Mouse (Mus musculus) cortical plate, adult 2 months (tissue): ENCODE measurements around the gene Dbi. TPM values are rescaled to one million over a fixed set of nuclear protein-coding genes. Genes with fewer than 3 reads are reported as not detected.

ENCODE experiments used
- H3K27ac ChIP-seq: fragments of 200-500 bp; 2 replicates; pipeline ENCODE4 v1.5.1; 2012; ENCODE audit warnings: low read length, control low read depth, inconsistent platforms; ENCODE audit not compliant: insufficient read depth
- H3K4me1 ChIP-seq: fragments of 200-500 bp; 2 replicates; pipeline ENCODE4 v1.6.1; 2011; ENCODE audit warnings: low read length; ENCODE audit not compliant: control insufficient read depth, insufficient read depth
- H3K4me3 ChIP-seq: fragments of 200-500 bp; 2 replicates; pipeline ENCODE4 v1.5.1; 2011; ENCODE audit warnings: mild to moderate bottlenecking, low read length, control low read depth; ENCODE audit not compliant: insufficient read depth
- CTCF ChIP-seq: fragments of 200-500 bp; IDR thresholded peaks from 2 replicates; pipeline ENCODE4 v1.5.1; 2011; ENCODE audit warnings: mild to moderate bottlenecking, control low read depth, low read length; ENCODE audit not compliant: insufficient read depth; ENCODE audit errors: extremely low read depth
- POLR2A ChIP-seq: fragments of 200-500 bp; IDR thresholded peaks from 2 replicates; pipeline ENCODE4 v1.6.1; 2011; ENCODE audit warnings: mild to moderate bottlenecking, low read length, control low read depth; ENCODE audit not compliant: insufficient read depth; ENCODE audit errors: extremely low read depth
- polyA plus RNA-seq: library from polyadenylated mRNA; depleted of rRNA; stranded (reverse); fragments of >200 nt; gene quantifications from 2 replicates; pipeline ENCODE4 v1.2.3, GENCODE M21; 2012; rRNA removed

Gene Dbi
- 512 and 579 TPM in 2 replicates for polyA plus RNA-seq

DNA sequence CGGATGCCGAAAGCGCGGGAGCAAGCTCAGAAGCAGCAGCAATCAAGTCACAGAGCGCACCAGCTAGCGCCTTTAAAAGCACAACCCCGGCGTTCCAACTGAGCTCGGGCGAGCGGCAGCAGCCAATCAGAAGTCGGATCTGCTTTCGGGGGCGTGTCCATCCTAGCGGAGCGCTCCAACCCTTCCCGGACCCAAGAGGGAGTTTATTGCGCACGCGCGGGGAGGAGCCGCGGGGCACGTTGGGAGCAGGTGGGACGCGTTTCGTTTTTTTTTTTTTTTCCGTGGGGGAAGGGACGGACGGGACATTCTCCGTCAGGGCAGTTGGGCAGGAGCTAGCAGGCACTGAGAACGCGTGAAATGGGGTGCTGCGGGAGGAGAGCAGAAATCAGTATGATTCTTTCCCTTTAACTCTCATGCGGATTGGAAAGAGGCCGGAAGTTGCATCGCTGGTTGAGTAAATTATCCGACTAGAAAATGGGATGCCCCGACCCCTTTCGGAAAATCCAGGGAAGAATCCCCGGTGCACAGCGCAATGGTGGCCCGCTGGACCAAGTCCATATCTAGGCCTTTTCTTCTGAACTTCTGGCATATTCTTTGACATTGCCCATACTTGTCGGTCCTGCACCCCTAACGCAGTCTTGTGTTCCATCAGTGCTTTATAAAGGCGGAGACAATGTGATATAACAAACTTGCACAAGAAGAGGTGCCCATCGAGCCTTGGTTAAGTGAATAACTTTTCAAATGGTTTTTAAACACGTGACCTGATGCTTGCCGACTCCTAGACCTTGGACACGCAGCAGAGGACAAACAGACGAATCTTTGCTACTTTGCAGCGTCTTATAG is at the start of gene Dbi, which contains the start of gene 3110009E18Rik:
Gene Dbi, minus strand, starts transcription at position 110 of the 843 bp plus-strand sequence.
Gene 3110009E18Rik, plus strand, starts transcription at position 219 of the 843 bp plus-strand sequence.
- peak within 1 kb of the TSS; percentile 58 for H3K4me3 ChIP-seq
- TF ChIP-seq CTCF (no peak), POLR2A (peak; percentile 96)
- no peaks in the 10 kb centered on the region for H3K4me1 ChIP-seq
- H3K27ac ChIP-seq: peak within 1 kb of the TSS; percentile 20

DNA sequence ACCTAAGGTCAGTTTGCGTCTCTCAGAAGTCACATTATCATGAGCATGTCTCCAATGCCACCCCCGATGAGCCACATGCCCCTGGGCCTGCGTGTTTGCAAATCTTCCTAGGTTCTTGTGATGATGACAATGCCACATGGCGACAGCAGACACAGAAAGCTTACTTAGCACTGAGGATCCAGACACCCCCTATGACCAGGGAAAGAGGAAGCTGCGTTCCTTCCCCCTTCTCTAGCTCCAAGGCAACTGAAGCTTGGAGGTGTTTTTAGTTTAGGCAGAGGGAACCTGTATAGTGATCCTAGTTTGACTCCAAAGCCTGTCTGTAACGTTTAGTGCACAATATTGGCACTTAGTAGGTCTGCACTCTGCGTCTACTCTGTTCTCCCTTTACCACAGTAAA is 49.4 kb upstream of the Dbi start:
- TF ChIP-seq CTCF: no peak
- TF ChIP-seq POLR2A: no peak
- H3K27ac ChIP-seq: no peak overlapping the region
- no peak overlapping the region for H3K4me3 ChIP-seq
- no peaks in the 10 kb centered on the region for H3K4me1 ChIP-seq

- H3K4me1 ChIP-seq: no peaks in the 10 kb centered on the region
- no peak overlapping the region for H3K27ac ChIP-seq
- no peak overlapping the region for H3K4me3 ChIP-seq
- TF ChIP-seq POLR2A (no peak), CTCF (no peak)
These were observed 47.8 kb upstream of the Dbi start for GRCm38 (mm10) chr1:120168674-120169073.

- Histone ChIP-seq H3K4me1 (no peaks in the 10 kb centered on the region), H3K27ac (no peak overlapping the region), H3K4me3 (no peak overlapping the region)
- TF ChIP-seq POLR2A (no peak), CTCF (no peak)
These were observed 47.1 kb upstream of the Dbi start for GRCm38 (mm10) chr1:120168016-120168415.

DNA sequence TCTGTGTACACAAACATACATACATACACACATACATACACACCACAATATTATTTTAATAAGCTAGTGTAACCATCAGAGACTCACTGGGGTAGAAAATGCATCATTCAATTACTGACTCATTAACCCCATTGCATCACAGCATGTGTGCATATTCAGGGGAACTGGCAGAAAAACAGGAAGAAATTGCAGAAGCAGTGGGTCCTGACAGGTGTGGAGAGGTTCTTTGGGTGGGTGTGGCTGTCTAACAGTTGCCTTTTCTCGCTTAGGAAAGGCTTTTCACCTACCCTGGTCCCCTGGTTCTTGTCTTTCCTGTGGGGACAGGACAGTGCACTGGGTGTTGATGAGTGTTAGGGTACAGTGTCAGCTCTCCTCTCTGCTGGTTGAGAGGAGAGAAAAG is 41.7 kb upstream of the Dbi start:
- Histone ChIP-seq H3K4me1 (no peaks in the 10 kb centered on the region), H3K27ac (no peak overlapping the region), H3K4me3 (no peak overlapping the region)
- TF ChIP-seq POLR2A (no peak), CTCF (no peak)

DNA sequence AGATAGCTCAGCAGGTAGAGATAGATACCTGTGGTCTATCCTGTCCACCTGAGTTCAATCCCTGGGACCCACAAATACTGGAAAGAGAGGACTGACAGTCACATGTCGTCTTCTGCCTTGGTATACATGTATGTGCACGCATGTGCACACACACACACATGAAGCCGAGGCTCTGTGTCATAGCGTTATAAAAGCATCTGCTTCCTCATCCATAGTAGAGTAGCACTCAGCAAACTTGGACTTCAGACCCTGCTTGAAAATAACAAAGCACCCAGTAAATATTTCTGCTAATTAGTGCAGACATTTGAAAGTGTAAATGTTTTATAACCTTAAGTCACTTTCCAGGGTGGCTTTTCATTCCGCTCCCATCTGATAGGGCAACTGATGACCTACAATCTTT is 40.6 kb upstream of the Dbi start:
- Histone ChIP-seq H3K27ac (no peak overlapping the region), H3K4me1 (no peaks in the 10 kb centered on the region), H3K4me3 (no peak overlapping the region)
- TF ChIP-seq CTCF: no peak
- TF ChIP-seq POLR2A: no peak

DNA sequence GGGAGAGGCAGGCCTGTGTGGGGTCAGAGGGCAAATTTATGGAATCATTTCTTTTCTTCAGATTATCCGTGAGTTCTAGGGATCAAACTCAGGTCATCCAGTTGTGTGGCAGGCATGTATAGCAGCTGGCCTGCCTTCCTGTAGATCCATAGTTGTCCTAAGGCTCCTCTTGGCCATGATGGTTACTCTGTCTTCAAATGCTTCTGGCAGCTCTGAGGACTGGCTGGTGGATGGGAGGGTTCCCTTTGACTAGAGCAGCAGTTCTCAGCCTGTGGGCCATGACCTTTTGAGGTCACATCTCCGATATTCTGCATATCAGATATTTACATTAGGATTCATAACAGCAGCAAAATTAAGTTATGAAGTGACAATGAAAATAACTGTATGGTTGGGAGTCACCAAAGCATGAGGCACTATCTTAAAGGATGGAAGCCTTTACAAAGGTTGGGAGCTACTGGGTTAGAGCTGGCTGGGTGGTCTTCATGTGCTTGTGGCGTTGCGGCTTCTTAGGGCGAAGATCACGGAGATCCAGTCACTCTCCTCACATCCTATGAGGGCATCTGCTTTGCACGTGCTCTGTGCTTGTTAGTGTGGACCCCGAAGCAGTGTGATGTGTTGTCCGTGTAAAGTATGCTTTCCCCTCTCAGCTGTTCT is 37.7 kb upstream of the Dbi start:
- TF ChIP-seq POLR2A (no peak), CTCF (no peak)
- no peak overlapping the region for H3K27ac ChIP-seq
- no peak overlapping the region for H3K4me3 ChIP-seq
- H3K4me1 ChIP-seq: no peaks in the 10 kb centered on the region

DNA sequence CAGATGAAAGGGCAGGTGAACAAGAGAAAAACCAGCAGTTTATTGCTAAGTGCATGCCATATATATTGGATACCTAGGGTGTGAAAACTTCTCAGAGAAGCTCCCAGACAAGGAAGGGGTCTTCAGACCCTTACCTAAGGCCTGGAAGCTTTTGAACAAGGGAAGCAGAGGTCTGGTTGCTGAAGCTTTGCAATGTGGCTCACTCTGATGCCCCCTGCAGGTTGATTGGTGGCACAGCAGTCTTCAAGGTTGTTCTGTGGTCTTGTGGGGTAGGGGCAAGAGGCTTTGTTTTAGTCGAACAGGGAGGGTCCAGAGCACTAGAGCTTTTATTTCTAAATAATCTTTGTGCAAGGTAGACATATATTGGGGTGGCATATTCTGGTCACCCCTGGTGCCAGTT is 34.4 kb upstream of the Dbi start:
- Histone ChIP-seq H3K27ac (no peak overlapping the region), H3K4me3 (no peak overlapping the region), H3K4me1 (no peaks in the 10 kb centered on the region)
- no peak for TF ChIP-seq POLR2A
- TF ChIP-seq CTCF: peak; percentile 71

GRCm38 (mm10) chr1:120154232-120154631 is 33.4 kb upstream of the Dbi start:
- no peak for TF ChIP-seq POLR2A
- TF ChIP-seq CTCF: peak; percentile 48; the same call in 1 of the 2 replicates
- no peak overlapping the region for H3K27ac ChIP-seq
- no peak overlapping the region for H3K4me3 ChIP-seq
- H3K4me1 ChIP-seq: no peaks in the 10 kb centered on the region

DNA sequence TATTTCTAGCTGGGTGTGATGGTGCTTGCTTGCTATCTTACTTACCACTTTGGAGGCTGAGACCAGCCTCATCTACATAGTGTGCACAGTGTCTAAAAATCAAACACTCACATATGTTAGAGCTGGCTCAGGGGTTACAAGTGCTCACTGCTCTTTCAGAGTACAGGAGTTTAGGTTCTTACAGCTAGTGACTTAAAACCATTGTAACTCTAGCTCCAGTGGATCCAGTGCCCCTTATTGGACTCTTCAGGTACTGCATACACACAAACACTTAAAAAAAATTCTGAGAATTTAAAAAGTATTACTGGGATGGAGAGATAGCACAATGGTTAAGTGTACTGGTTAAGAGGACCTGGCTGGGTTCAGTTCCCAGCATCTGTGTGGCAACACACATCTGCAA is 26.1 kb upstream of the Dbi start:
- no peak for TF ChIP-seq CTCF
- no peak for TF ChIP-seq POLR2A
- no peak overlapping the region for H3K4me3 ChIP-seq
- H3K4me1 ChIP-seq: no peaks in the 10 kb centered on the region; the same call in 1 of the 2 replicates
- H3K27ac ChIP-seq: no peak overlapping the region
